Mouse (Mus musculus): ENCODE data around the gene Dvl2. TPM values are rescaled to one million over a fixed set of nuclear protein-coding genes. Genes with fewer than 3 reads are reported as not detected.

Gene Dvl2
- polyA plus RNA-seq, 1 experiment from 2014 or later: 34.9 TPM

- Histone ChIP-seq H3K4me3 (ENCODE audit: low read depth, low read length) (peak overlapping the region; percentile 98; the same call in 1 of the 2 replicates), H3K27ac (replicated peaks; ENCODE audit: low read depth, low read length) (no peak overlapping the region), H3K4me1 (ENCODE audit: control insufficient read depth, insufficient read depth, low read length) (no peaks in the 10 kb centered on the region; the same call in none of the 2 replicates), H3K9me3 (replicated peaks; ENCODE audit: control insufficient read depth, low read length) (no peaks in the 10 kb centered on the region), H3K36me3 (replicated peaks; ENCODE audit: control insufficient read depth, insufficient read depth, low read depth, low read length) (peaks cover 11% of the 10 kb centered on the region), H3K9ac (replicated peaks; ENCODE audit: low read length) (no peak overlapping the region), H3K27me3 (ENCODE audit: control insufficient read depth, insufficient read depth, low read length) (no peaks in the 10 kb centered on the region), H3K4me2 (ENCODE audit: low read depth, low read length) (no peak overlapping the region)
- WGBS: 85% methylated on average over 11 of the region's 11 CpGs
- DNase-seq (ENCODE audit: low spot score) (no peak), ATAC-seq (replicated peaks; ENCODE audit: insufficient number of reproducible peaks, low FRiP score, low TSS enrichment, low read depth) (no peak)
These were observed 5.8 kb upstream of the Dvl2 start for GRCm38 (mm10) chr11:69994401-69995090.

GRCm38 (mm10) chr11:69995391-69995960, 4.9 kb upstream of the Dvl2 start, which contains the start of gene Phf23:
Phf23 (plus strand) TSS chr11:69995777.
- Histone ChIP-seq H3K4me1 (ENCODE audit: control insufficient read depth, insufficient read depth, low read length) (no peaks in the 10 kb centered on the region; the same call in none of the 2 replicates), H3K4me3 (ENCODE audit: low read depth, low read length) (peak within 1 kb of the TSS; percentile 98), H3K27ac (replicated peaks; ENCODE audit: low read depth, low read length) (peak within 1 kb of the TSS; percentile 97), H3K27me3 (ENCODE audit: control insufficient read depth, insufficient read depth, low read length) (no peaks in the 10 kb centered on the region), H3K36me3 (replicated peaks; ENCODE audit: control insufficient read depth, insufficient read depth, low read depth, low read length) (peaks cover 11% of the 10 kb centered on the region), H3K4me2 (ENCODE audit: low read depth, low read length) (peak within 1 kb of the TSS; percentile 50), H3K9ac (replicated peaks; ENCODE audit: low read length) (peak within 1 kb of the TSS; percentile 98), H3K9me3 (replicated peaks; ENCODE audit: control insufficient read depth, low read length) (no peaks in the 10 kb centered on the region)
- 0% methylated on average over 35 of the region's 36 CpGs for WGBS
- DNase-seq (ENCODE audit: low spot score) (peak; percentile 98), ATAC-seq (replicated peaks; ENCODE audit: insufficient number of reproducible peaks, low FRiP score, low TSS enrichment, low read depth) (peak; percentile 77)

GRCm38 (mm10) chr11:69996161-69997061, 4.0 kb upstream of the Dvl2 start:
- peak overlapping the region; percentile 50 for H3K4me2 ChIP-seq (ENCODE audit: low read depth, low read length)
- ATAC-seq (replicated peaks; ENCODE audit: insufficient number of reproducible peaks, low FRiP score, low TSS enrichment, low read depth): 0 out of 2 replicates have a peak, but pooled peaks have one; percentile 0
- peak overlapping the region; percentile 98 for H3K4me3 ChIP-seq (ENCODE audit: low read depth, low read length)
- H3K27ac ChIP-seq (replicated peaks; ENCODE audit: low read depth, low read length): peak overlapping the region; percentile 97
- H3K27me3 ChIP-seq (ENCODE audit: control insufficient read depth, insufficient read depth, low read length): no peaks in the 10 kb centered on the region
- peak overlapping the region; percentile 98 for H3K9ac ChIP-seq (replicated peaks; ENCODE audit: low read length)
- no peaks in the 10 kb centered on the region; the same call in none of the 2 replicates for H3K4me1 ChIP-seq (ENCODE audit: control insufficient read depth, insufficient read depth, low read length)
- no peaks in the 10 kb centered on the region for H3K9me3 ChIP-seq (replicated peaks; ENCODE audit: control insufficient read depth, low read length)
- H3K36me3 ChIP-seq (replicated peaks; ENCODE audit: control insufficient read depth, insufficient read depth, low read depth, low read length): peaks cover 11% of the 10 kb centered on the region
- under 1% methylated on average over 58 of the region's 66 CpGs for WGBS
- DNase-seq (ENCODE audit: low spot score): peak; percentile 69

- Histone ChIP-seq H3K27me3 (ENCODE audit: control insufficient read depth, insufficient read depth, low read length) (no peaks in the 10 kb centered on the region), H3K9me3 (replicated peaks; ENCODE audit: control insufficient read depth, low read length) (no peaks in the 10 kb centered on the region), H3K4me1 (ENCODE audit: control insufficient read depth, insufficient read depth, low read length) (no peaks in the 10 kb centered on the region; the same call in none of the 2 replicates), H3K9ac (replicated peaks; ENCODE audit: low read length) (peak overlapping the region; percentile 98), H3K27ac (replicated peaks; ENCODE audit: low read depth, low read length) (peak overlapping the region; percentile 97), H3K36me3 (replicated peaks; ENCODE audit: control insufficient read depth, insufficient read depth, low read depth, low read length) (peaks cover 11% of the 10 kb centered on the region), H3K4me3 (ENCODE audit: low read depth, low read length) (peak overlapping the region; percentile 98), H3K4me2 (ENCODE audit: low read depth, low read length) (peak overlapping the region; percentile 50)
- ATAC-seq (replicated peaks; ENCODE audit: insufficient number of reproducible peaks, low FRiP score, low TSS enrichment, low read depth) (peak; percentile 42), DNase-seq (ENCODE audit: low spot score) (peak; percentile 90)
- under 1% methylated on average over 30 of the region's 44 CpGs for WGBS
These were observed 3.3 kb upstream of the Dvl2 start for GRCm38 (mm10) chr11:69997070-69997509.

- Histone ChIP-seq H3K9me3 (replicated peaks; ENCODE audit: control insufficient read depth, low read length) (no peaks in the 10 kb centered on the region), H3K4me3 (ENCODE audit: low read depth, low read length) (0 out of 2 replicates have a peak overlapping the region, but pooled peaks have one; percentile 3), H3K27me3 (ENCODE audit: control insufficient read depth, insufficient read depth, low read length) (no peaks in the 10 kb centered on the region), H3K4me1 (ENCODE audit: control insufficient read depth, insufficient read depth, low read length) (no peaks in the 10 kb centered on the region; the same call in 1 of the 2 replicates), H3K4me2 (ENCODE audit: low read depth, low read length) (no peak overlapping the region), H3K27ac (replicated peaks; ENCODE audit: low read depth, low read length) (no peak overlapping the region), H3K36me3 (replicated peaks; ENCODE audit: control insufficient read depth, insufficient read depth, low read depth, low read length) (peaks cover 11% of the 10 kb centered on the region), H3K9ac (replicated peaks; ENCODE audit: low read length) (no peak overlapping the region)
- 92% methylated on average over 27 of the region's 27 CpGs for WGBS
- DNase-seq (ENCODE audit: low spot score): no peak
- no peak for ATAC-seq (replicated peaks; ENCODE audit: insufficient number of reproducible peaks, low FRiP score, low TSS enrichment, low read depth)
These were observed 1.6 kb upstream of the Dvl2 start for GRCm38 (mm10) chr11:69998567-69999491.

GRCm38 (mm10) chr11:69999666-70000065, 729 bp upstream of the Dvl2 start:
- 88% methylated on average over 8 of the region's 8 CpGs for WGBS
- ATAC-seq (replicated peaks; ENCODE audit: insufficient number of reproducible peaks, low FRiP score, low TSS enrichment, low read depth) (no peak), DNase-seq (ENCODE audit: low spot score) (no peak)
- Histone ChIP-seq H3K9me3 (replicated peaks; ENCODE audit: control insufficient read depth, low read length) (no peaks in the 10 kb centered on the region), H3K4me1 (ENCODE audit: control insufficient read depth, insufficient read depth, low read length) (no peaks in the 10 kb centered on the region; the same call in 1 of the 2 replicates), H3K4me2 (ENCODE audit: low read depth, low read length) (no peak overlapping the region), H3K27ac (replicated peaks; ENCODE audit: low read depth, low read length) (no peak overlapping the region), H3K4me3 (ENCODE audit: low read depth, low read length) (no peak overlapping the region), H3K27me3 (ENCODE audit: control insufficient read depth, insufficient read depth, low read length) (no peaks in the 10 kb centered on the region), H3K36me3 (replicated peaks; ENCODE audit: control insufficient read depth, insufficient read depth, low read depth, low read length) (peaks cover 11% of the 10 kb centered on the region), H3K9ac (replicated peaks; ENCODE audit: low read length) (no peak overlapping the region)

- Histone ChIP-seq H3K27ac (replicated peaks; ENCODE audit: low read depth, low read length) (peak overlapping the region; percentile 94; the same call in 1 of the 2 replicates), H3K27me3 (ENCODE audit: control insufficient read depth, insufficient read depth, low read length) (no peaks in the 10 kb centered on the region), H3K9me3 (replicated peaks; ENCODE audit: control insufficient read depth, low read length) (no peaks in the 10 kb centered on the region), H3K4me3 (ENCODE audit: low read depth, low read length) (peak overlapping the region; percentile 85), H3K4me1 (ENCODE audit: control insufficient read depth, insufficient read depth, low read length) (no peaks in the 10 kb centered on the region; the same call in 1 of the 2 replicates), H3K9ac (replicated peaks; ENCODE audit: low read length) (peak overlapping the region; percentile 83), H3K4me2 (ENCODE audit: low read depth, low read length) (peak overlapping the region; percentile 47), H3K36me3 (replicated peaks; ENCODE audit: control insufficient read depth, insufficient read depth, low read depth, low read length) (peaks cover 14% of the 10 kb centered on the region)
- ATAC-seq (replicated peaks; ENCODE audit: insufficient number of reproducible peaks, low FRiP score, low TSS enrichment, low read depth): no peak
- WGBS: 14% methylated on average over 8 of the region's 8 CpGs
- DNase-seq (ENCODE audit: low spot score): no peak
These were observed 764 bp downstream of the Dvl2 start for GRCm38 (mm10) chr11:70001159-70001558.

Measured in embryonic facial prominence, embryonic 11.5 days (tissue).